Mouse (Mus musculus): ENCODE measurements around the gene Tlk2. TPM values are rescaled to one million over a fixed set of nuclear protein-coding genes. Genes with fewer than 3 reads are reported as not detected.

The Tlk2 gene
- polyA plus RNA-seq, 1 experiment from 2014 or later = 29.4 TPM

GRCm38 (mm10) chr11:105296084-105296483 is 117.5 kb downstream of the Tlk2 start:
- 93% methylated on average over 10 of the region's 10 CpGs for WGBS
- Histone ChIP-seq H3K4me2 (replicated peaks) (no peak overlapping the region), H3K4me1 (peaks cover 29% of the 10 kb centered on the region), H3K36me3 (peaks cover 12% of the 10 kb centered on the region), H3K27me3 (no peaks in the 10 kb centered on the region), H3K9ac (replicated peaks) (no peak overlapping the region), H3K27ac (replicated peaks) (no peak overlapping the region), H3K9me3 (no peaks in the 10 kb centered on the region), H3K4me3 (no peak overlapping the region)
- no peak for ATAC-seq (ENCODE audit: low FRiP score, low read depth)

GRCm38 (mm10) chr11:105310197-105310596 is 131.6 kb downstream of the Tlk2 start:
- Histone ChIP-seq H3K9ac (replicated peaks) (no peak overlapping the region), H3K27me3 (no peaks in the 10 kb centered on the region), H3K4me2 (replicated peaks) (no peak overlapping the region), H3K4me1 (peaks cover 37% of the 10 kb centered on the region), H3K36me3 (peaks cover 12% of the 10 kb centered on the region), H3K27ac (replicated peaks) (no peak overlapping the region), H3K4me3 (no peak overlapping the region), H3K9me3 (no peaks in the 10 kb centered on the region)
- WGBS = 89% methylated on average over 7 of the region's 7 CpGs
- ATAC-seq (ENCODE audit: low FRiP score, low read depth) = no peak

- Histone ChIP-seq H3K4me2 (replicated peaks) (no peak overlapping the region), H3K27ac (replicated peaks) (no peak overlapping the region), H3K36me3 (peaks cover under 1% of the 10 kb centered on the region; the same call in 1 of the 2 replicates), H3K4me3 (no peak overlapping the region), H3K9ac (replicated peaks) (no peak overlapping the region), H3K9me3 (no peaks in the 10 kb centered on the region), H3K4me1 (peaks cover 39% of the 10 kb centered on the region), H3K27me3 (no peaks in the 10 kb centered on the region)
- 76% methylated on average over 24 of the region's 24 CpGs for WGBS
- ATAC-seq (ENCODE audit: low FRiP score, low read depth) = no peak
Measured at GRCm38 (mm10) chr11:105311291-105311975, 132.8 kb downstream of the Tlk2 start.

GRCm38 (mm10) chr11:105312311-105312942 is 133.8 kb downstream of the Tlk2 start:
- H3K27me3 ChIP-seq = no peaks in the 10 kb centered on the region
- no peak overlapping the region for H3K4me3 ChIP-seq
- H3K4me1 ChIP-seq = peaks cover 39% of the 10 kb centered on the region
- H3K9ac ChIP-seq (replicated peaks) = no peak overlapping the region
- no peaks in the 10 kb centered on the region for H3K36me3 ChIP-seq
- ATAC-seq (ENCODE audit: low FRiP score, low read depth) = no peak
- 61% methylated on average over 12 of the region's 12 CpGs for WGBS
- no peaks in the 10 kb centered on the region for H3K9me3 ChIP-seq
- H3K4me2 ChIP-seq (replicated peaks) = no peak overlapping the region
- H3K27ac ChIP-seq (replicated peaks) = peak overlapping the region; percentile 43; the same call in 1 of the 2 replicates

- Histone ChIP-seq H3K4me3 (no peak overlapping the region), H3K27ac (replicated peaks) (peak overlapping the region; percentile 43), H3K4me1 (peaks cover 39% of the 10 kb centered on the region), H3K4me2 (replicated peaks) (no peak overlapping the region), H3K9ac (replicated peaks) (no peak overlapping the region), H3K36me3 (no peaks in the 10 kb centered on the region), H3K27me3 (no peaks in the 10 kb centered on the region), H3K9me3 (no peaks in the 10 kb centered on the region)
- peak; percentile 50; the same call in 1 of the 2 replicates for ATAC-seq (ENCODE audit: low FRiP score, low read depth)
- WGBS = 38% methylated on average over 10 of the region's 10 CpGs
Measured at GRCm38 (mm10) chr11:105312972-105313632, 134.5 kb downstream of the Tlk2 start.

- 17% methylated on average over 8 of the region's 8 CpGs for WGBS
- Histone ChIP-seq H3K9ac (replicated peaks) (0 out of 2 replicates have a peak overlapping the region, but pooled peaks have one; percentile 24), H3K27ac (replicated peaks) (peak overlapping the region; percentile 43), H3K27me3 (no peaks in the 10 kb centered on the region), H3K4me3 (no peak overlapping the region), H3K4me2 (replicated peaks) (no peak overlapping the region), H3K4me1 (peaks cover 39% of the 10 kb centered on the region), H3K36me3 (no peaks in the 10 kb centered on the region), H3K9me3 (no peaks in the 10 kb centered on the region)
- no peak; the same call in 1 of the 2 replicates for ATAC-seq (ENCODE audit: low FRiP score, low read depth)
Measured at GRCm38 (mm10) chr11:105313633-105314014, 135.0 kb downstream of the Tlk2 start.

GRCm38 (mm10) chr11:105315296-105315695 is 136.7 kb downstream of the Tlk2 start:
- H3K4me1 ChIP-seq = peaks cover 39% of the 10 kb centered on the region
- 76% methylated on average over 8 of the region's 8 CpGs for WGBS

GRCm38 (mm10) chr11:105316121-105316520 is 137.5 kb downstream of the Tlk2 start:
- H3K27ac ChIP-seq (replicated peaks) = no peak overlapping the region
- no peak overlapping the region for H3K4me2 ChIP-seq (replicated peaks)
- H3K9ac ChIP-seq (replicated peaks) = no peak overlapping the region
- H3K27me3 ChIP-seq = no peaks in the 10 kb centered on the region
- no peak for ATAC-seq (ENCODE audit: low FRiP score, low read depth)
- 92% methylated on average over 4 of the region's 4 CpGs for WGBS
- 0 out of 2 replicates have a peak, but pooled peaks cover 7% of the 10 kb centered on the region for H3K36me3 ChIP-seq
- peaks cover 39% of the 10 kb centered on the region for H3K4me1 ChIP-seq
- H3K9me3 ChIP-seq = no peaks in the 10 kb centered on the region
- no peak overlapping the region for H3K4me3 ChIP-seq

More at GRCm38 (mm10) chr11:105315296-105315695, 136.7 kb downstream of the Tlk2 start:
- Histone ChIP-seq H3K27ac (replicated peaks) (no peak overlapping the region), H3K4me3 (no peak overlapping the region), H3K27me3 (no peaks in the 10 kb centered on the region), H3K4me2 (replicated peaks) (no peak overlapping the region), H3K9ac (replicated peaks) (no peak overlapping the region), H3K9me3 (no peaks in the 10 kb centered on the region), H3K36me3 (0 out of 2 replicates have a peak, but pooled peaks cover 7% of the 10 kb centered on the region)
- no peak for ATAC-seq (ENCODE audit: low FRiP score, low read depth)

GRCm38 (mm10) chr11:105317769-105318168 is 139.2 kb downstream of the Tlk2 start:
- 88% methylated on average over 6 of the region's 6 CpGs for WGBS
- H3K4me2 ChIP-seq (replicated peaks) = no peak overlapping the region
- H3K27ac ChIP-seq (replicated peaks) = no peak overlapping the region
- 0 out of 2 replicates have a peak, but pooled peaks cover 7% of the 10 kb centered on the region for H3K36me3 ChIP-seq
- no peaks in the 10 kb centered on the region for H3K9me3 ChIP-seq
- H3K9ac ChIP-seq (replicated peaks) = no peak overlapping the region
- no peak for ATAC-seq (ENCODE audit: low FRiP score, low read depth)
- peaks cover 26% of the 10 kb centered on the region for H3K4me1 ChIP-seq
- no peaks in the 10 kb centered on the region for H3K27me3 ChIP-seq
- H3K4me3 ChIP-seq = no peak overlapping the region

GRCm38 (mm10) chr11:105321090-105321489 is 142.5 kb downstream of the Tlk2 start:
- H3K4me2 ChIP-seq (replicated peaks) = no peak overlapping the region
- 80% methylated on average over 2 of the region's 2 CpGs for WGBS
- H3K27ac ChIP-seq (replicated peaks) = no peak overlapping the region
- no peaks in the 10 kb centered on the region for H3K4me1 ChIP-seq
- no peak for ATAC-seq (ENCODE audit: low FRiP score, low read depth)
- no peak overlapping the region for H3K9ac ChIP-seq (replicated peaks)
- no peak overlapping the region for H3K4me3 ChIP-seq
- H3K9me3 ChIP-seq = no peaks in the 10 kb centered on the region
- no peaks in the 10 kb centered on the region for H3K27me3 ChIP-seq
- H3K36me3 ChIP-seq = 0 out of 2 replicates have a peak, but pooled peaks cover 10% of the 10 kb centered on the region

- WGBS = 87% methylated on average over 5 of the region's 5 CpGs
- no peak for ATAC-seq (ENCODE audit: low FRiP score, low read depth)
Measured at GRCm38 (mm10) chr11:105323530-105323929, 144.9 kb downstream of the Tlk2 start.

GRCm38 (mm10) chr11:105327101-105327500 is 148.5 kb downstream of the Tlk2 start:
- H3K9ac ChIP-seq (replicated peaks) = no peak overlapping the region
- WGBS = 38% methylated on average over 3 of the region's 3 CpGs
- H3K4me1 ChIP-seq = peaks cover 6% of the 10 kb centered on the region; the same call in 1 of the 2 replicates
- H3K9me3 ChIP-seq = no peaks in the 10 kb centered on the region
- H3K27ac ChIP-seq (replicated peaks) = no peak overlapping the region
- 0 out of 2 replicates have a peak, but pooled peaks cover 3% of the 10 kb centered on the region for H3K36me3 ChIP-seq
- no peak for ATAC-seq (ENCODE audit: low FRiP score, low read depth)
- no peak overlapping the region for H3K4me2 ChIP-seq (replicated peaks)
- no peak overlapping the region for H3K4me3 ChIP-seq
- H3K27me3 ChIP-seq = no peaks in the 10 kb centered on the region

More at GRCm38 (mm10) chr11:105323530-105323929, 144.9 kb downstream of the Tlk2 start:
- no peak overlapping the region for H3K27ac ChIP-seq (replicated peaks)
- H3K4me2 ChIP-seq (replicated peaks) = no peak overlapping the region
- 0 out of 2 replicates have a peak, but pooled peaks cover 10% of the 10 kb centered on the region for H3K36me3 ChIP-seq
- no peak overlapping the region for H3K4me3 ChIP-seq
- no peaks in the 10 kb centered on the region for H3K4me1 ChIP-seq
- no peak overlapping the region for H3K9ac ChIP-seq (replicated peaks)
- H3K9me3 ChIP-seq = no peaks in the 10 kb centered on the region
- no peaks in the 10 kb centered on the region for H3K27me3 ChIP-seq
